In genomic region chr12:21373820-21374475, GRCm38 (mm10) we compare ENCODE assay signal across 8 mouse cellular contexts. TPM values are rescaled to one million over a fixed set of nuclear protein-coding genes. Genes with fewer than 3 reads are reported as not detected.
DNase-seq lines count a peak whose midpoint lies in the region; ATAC-seq lines count a peak whose summit lies in the region.

No protein-coding gene starts in this region.

- peaks cover 5% of the 10 kb centered on the region; the same call in 1 of the 2 replicates for H3K36me3 ChIP-seq in heart, embryonic 14.5 days (ENCODE audit: control insufficient read depth, insufficient read depth, low read length)
- no peaks in the 10 kb centered on the region for H3K36me3 ChIP-seq in hindbrain, embryonic 12.5 days
- H3K36me3 ChIP-seq in midbrain, embryonic 12.5 days, result no peaks in the 10 kb centered on the region

- H3K4me3 ChIP-seq in heart, embryonic 14.5 days (ENCODE audit: control insufficient read depth in 1 of 2, insufficient read depth in 1 of 2, low read depth in 1 of 2, low read length in 2 of 2), result peak overlapping the region; percentile 65 to 66
- peak overlapping the region; percentile 68 for H3K4me3 ChIP-seq in hindbrain, embryonic 12.5 days
- peak overlapping the region; percentile 67 for H3K4me3 ChIP-seq in midbrain, embryonic 12.5 days

- H3K4me2 ChIP-seq in heart, embryonic 14.5 days (ENCODE audit: low read length), result peak overlapping the region; percentile 74
- H3K4me2 ChIP-seq in hindbrain, embryonic 12.5 days (replicated peaks), result peak overlapping the region; percentile 75
- H3K4me2 ChIP-seq in midbrain, embryonic 12.5 days (replicated peaks), result peak overlapping the region; percentile 76

- H3K9me3 ChIP-seq in heart, embryonic 14.5 days (ENCODE audit: control insufficient read depth, low read length), result no peaks in the 10 kb centered on the region
- no peaks in the 10 kb centered on the region for H3K9me3 ChIP-seq in hindbrain, embryonic 12.5 days (replicated peaks)
- no peaks in the 10 kb centered on the region for H3K9me3 ChIP-seq in midbrain, embryonic 12.5 days

- peak overlapping the region; percentile 92 for H3K27ac ChIP-seq in heart, embryonic 14.5 days (replicated peaks in 1 of 2; ENCODE audit: control insufficient read depth in 1 of 2, insufficient read depth in 1 of 2, low read depth in 2 of 2, low read length in 2 of 2)
- H3K27ac ChIP-seq in hindbrain, embryonic 12.5 days, result peak overlapping the region; percentile 94
- H3K27ac ChIP-seq in midbrain, embryonic 12.5 days (replicated peaks), result peak overlapping the region; percentile 88

- DNase-seq in heart, postnatal 4 days, result no peak
- DNase-seq in NIH3T3 (ENCODE audit: low read depth), result peak; percentile 77
- DNase-seq in natural killer cell, adult 2 months (ENCODE audit: low spot score in 2 of 2), result no peak
- DNase-seq in cerebellum, postnatal 14 days, result no peak
- DNase-seq in left cerebral cortex, adult 18-20 months (ENCODE audit: low spot score in 2 of 2), result no peak

- H3K9ac ChIP-seq in heart, embryonic 14.5 days (ENCODE audit: low read length), result peak overlapping the region; percentile 78
- H3K9ac ChIP-seq in hindbrain, embryonic 12.5 days, result peak overlapping the region; percentile 82
- peak overlapping the region; percentile 81 for H3K9ac ChIP-seq in midbrain, embryonic 12.5 days (replicated peaks)

- H3K27me3 ChIP-seq in heart, embryonic 14.5 days (ENCODE audit: control insufficient read depth, insufficient read depth, low read length), result no peaks in the 10 kb centered on the region
- no peaks in the 10 kb centered on the region for H3K27me3 ChIP-seq in hindbrain, embryonic 12.5 days
- no peaks in the 10 kb centered on the region for H3K27me3 ChIP-seq in midbrain, embryonic 12.5 days

- peaks cover 0 to 5% of the 10 kb centered on the region in 2 experiments; a peak in 2 of 4 replicates for H3K4me1 ChIP-seq in heart, embryonic 14.5 days (ENCODE audit: control insufficient read depth in 2 of 2, insufficient read depth in 2 of 2, low read length in 2 of 2)
- H3K4me1 ChIP-seq in hindbrain, embryonic 12.5 days, result peaks cover 7% of the 10 kb centered on the region; the same call in 1 of the 2 replicates
- peaks cover 7% of the 10 kb centered on the region for H3K4me1 ChIP-seq in midbrain, embryonic 12.5 days

- 4% methylated on average over 24 of the region's 24 CpGs for WGBS in heart, embryonic 14.5 days
- WGBS in hindbrain, embryonic 12.5 days, result 5% methylated on average over 24 of the region's 24 CpGs
- WGBS in midbrain, embryonic 12.5 days, result 6% methylated on average over 24 of the region's 24 CpGs

- ATAC-seq in heart, embryonic 14.5 days (ENCODE audit: insufficient number of reproducible peaks, insufficient read depth, low FRiP score, low read depth), result peak; percentile 42
- peak; percentile 77 for ATAC-seq in hindbrain, embryonic 12.5 days (ENCODE audit: low FRiP score)
- no peak for ATAC-seq in midbrain, embryonic 12.5 days (ENCODE audit: low FRiP score, low read depth)

RNA-seq across cellular contexts. Expression of gene Adam17, which starts 0.5 kb away (rescaled TPM):
- 26.5 and 30.2 TPM in 2 replicates for polyA plus RNA-seq in heart, embryonic 14.5 days (2014; fragmentation: Nextera tagmentation; extraction: Ambion mirVana)
- 10 to 100 TPM; 40.0 to 40.2 TPM for total RNA-seq in heart, postnatal 4 days (2021)
- polyA plus RNA-seq in hindbrain, embryonic 12.5 days (2016; fragmentation: Nextera tagmentation; extraction: Ambion mirVana), result 37.4 and 40.7 TPM in 2 replicates
- 34.1 and 36.8 TPM in 2 replicates for polyA plus RNA-seq in midbrain, embryonic 12.5 days (2016; fragmentation: Nextera tagmentation; extraction: Ambion mirVana)
- 10 to 100 TPM; 14.1 to 15.4 TPM for total RNA-seq in left cerebral cortex, adult 18-20 months (2021)

RNA-seq across cellular contexts. Expression of gene Ywhaq, which starts 43.5 kb away (rescaled TPM):
- 417 and 427 TPM in 2 replicates for polyA plus RNA-seq in heart, embryonic 14.5 days (2014; fragmentation: Nextera tagmentation; extraction: Ambion mirVana)
- 100 to 1,000 TPM; 173 to 184 TPM for total RNA-seq in heart, postnatal 4 days (2021)
- polyA plus RNA-seq in hindbrain, embryonic 12.5 days (2016; fragmentation: Nextera tagmentation; extraction: Ambion mirVana), result 1,102 and 1,155 TPM in 2 replicates
- polyA plus RNA-seq in midbrain, embryonic 12.5 days (2016; fragmentation: Nextera tagmentation; extraction: Ambion mirVana), result 1,175 and 1,209 TPM in 2 replicates
- total RNA-seq in left cerebral cortex, adult 18-20 months (2021), result 100 to 1,000 TPM; 437 to 458 TPM

RNA-seq across cellular contexts. Expression of gene Iah1, which starts 57.8 kb away (rescaled TPM):
- polyA plus RNA-seq in heart, embryonic 14.5 days (2014; fragmentation: Nextera tagmentation; extraction: Ambion mirVana), result 46.7 and 48.7 TPM in 2 replicates
- 10 to 100 TPM; 22.8 to 25.9 TPM for total RNA-seq in heart, postnatal 4 days (2021)
- polyA plus RNA-seq in hindbrain, embryonic 12.5 days (2016; fragmentation: Nextera tagmentation; extraction: Ambion mirVana), result 40.2 and 42.8 TPM in 2 replicates
- polyA plus RNA-seq in midbrain, embryonic 12.5 days (2016; fragmentation: Nextera tagmentation; extraction: Ambion mirVana), result 48.8 TPM in 2 replicates
- total RNA-seq in left cerebral cortex, adult 18-20 months (2021), result 10 to 100 TPM; 12.3 to 13.0 TPM
